Mouse (Mus musculus): Measurements from ENCODE around the gene Fars2. TPM values are rescaled to one million over a fixed set of nuclear protein-coding genes. Genes with fewer than 3 reads are reported as not detected.
"Not testable (repeated sequence)": the region's sequence is repeated elsewhere in the genome, so short reads cannot be mapped to it uniquely, and the experiment has no call there.

The Fars2 gene
- total RNA-seq, 2 experiments from 2014 or later = 45.2 to 51.2 TPM

- no peak for ATAC-seq (replicated peaks; ENCODE audit: low FRiP score, poor library complexity, severe bottlenecking)
Observed at GRCm38 (mm10) chr13:36139703-36140102, 22.5 kb downstream of the Fars2 start.

- ATAC-seq (replicated peaks; ENCODE audit: low FRiP score, poor library complexity, severe bottlenecking) = no peak
Observed at GRCm38 (mm10) chr13:36140247-36141016, 23.2 kb downstream of the Fars2 start.

- ATAC-seq (replicated peaks; ENCODE audit: low FRiP score, poor library complexity, severe bottlenecking) = no peak
Observed at GRCm38 (mm10) chr13:36145601-36146000, 28.4 kb downstream of the Fars2 start.

GRCm38 (mm10) chr13:36149175-36149939 lies 32.1 kb downstream of the Fars2 start:
- ATAC-seq (replicated peaks; ENCODE audit: low FRiP score, poor library complexity, severe bottlenecking) = no peak

GRCm38 (mm10) chr13:36150272-36150671 lies 33.1 kb downstream of the Fars2 start:
- ATAC-seq (replicated peaks; ENCODE audit: low FRiP score, poor library complexity, severe bottlenecking) = no peak

- no peak for ATAC-seq (replicated peaks; ENCODE audit: low FRiP score, poor library complexity, severe bottlenecking)
Observed at GRCm38 (mm10) chr13:36152728-36153498, 35.7 kb downstream of the Fars2 start.

DNA sequence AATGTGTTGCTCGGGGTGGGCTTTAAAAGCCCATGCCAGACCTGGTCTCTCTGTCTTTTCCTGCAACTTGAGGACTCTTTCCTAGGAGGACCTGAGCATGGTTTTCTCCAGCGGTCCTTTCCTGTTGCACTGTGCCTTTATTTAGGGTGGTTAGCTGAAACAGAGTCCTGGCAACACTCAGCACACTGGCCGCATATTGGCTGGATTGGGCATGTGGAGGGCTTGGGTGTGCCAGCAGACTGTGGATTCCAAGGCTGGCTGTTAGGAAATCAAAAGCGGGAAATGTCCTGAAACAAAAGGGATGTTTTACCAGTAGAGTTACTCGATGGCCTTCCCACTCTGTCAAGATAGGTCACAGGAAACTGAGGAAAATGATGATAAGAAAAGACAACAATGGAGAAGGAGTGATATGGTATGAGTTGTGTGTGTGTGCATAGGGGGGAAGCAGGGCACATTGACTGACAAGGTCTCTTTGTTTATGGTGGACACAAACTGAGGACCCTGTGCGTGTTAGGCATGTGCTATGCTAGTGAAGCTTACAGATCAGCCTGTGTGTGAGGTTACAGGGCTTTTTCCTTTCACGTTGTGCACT lies 39.2 kb downstream of the Fars2 start:
- ATAC-seq (replicated peaks; ENCODE audit: low FRiP score, poor library complexity, severe bottlenecking) = no peak

DNA sequence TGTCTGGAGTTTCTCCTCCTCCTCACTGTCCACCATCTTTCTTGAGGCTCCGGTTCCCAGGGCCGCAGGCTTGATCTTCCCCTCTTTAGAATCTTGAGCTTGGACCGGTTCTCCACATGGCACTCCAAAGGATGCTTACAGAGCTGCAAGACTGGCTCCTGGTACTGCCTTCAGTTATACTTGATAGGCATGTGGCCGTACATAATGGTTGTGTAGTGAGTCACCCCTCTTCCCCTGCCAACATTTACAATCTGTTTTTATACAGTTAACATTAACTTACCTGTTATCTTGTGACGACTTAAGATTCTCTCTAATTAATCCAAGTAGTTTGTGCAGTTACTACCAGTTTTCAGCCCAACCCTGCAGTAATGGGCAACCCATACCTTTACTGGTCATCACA lies 46.2 kb downstream of the Fars2 start:
- ATAC-seq (replicated peaks; ENCODE audit: low FRiP score, poor library complexity, severe bottlenecking) = no peak

DNA sequence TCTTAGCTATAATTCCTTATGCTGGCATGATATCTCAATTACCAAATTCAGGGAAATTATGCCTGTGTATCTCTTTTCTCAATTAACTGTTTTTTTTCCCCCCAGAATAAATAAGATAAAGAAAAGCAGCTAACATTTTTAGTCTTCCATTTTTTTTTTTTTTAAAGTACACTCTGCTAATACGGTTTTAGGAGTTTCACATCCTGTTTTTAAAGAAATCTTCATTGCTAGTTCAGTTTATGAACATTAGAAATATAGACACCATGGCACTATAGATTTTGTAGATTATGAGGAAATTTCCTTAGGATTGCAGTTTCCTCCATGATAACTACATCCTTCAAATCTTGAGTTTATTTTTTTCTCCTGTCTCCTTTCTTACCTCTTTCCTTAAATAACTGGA lies 46.7 kb downstream of the Fars2 start:
- ATAC-seq (replicated peaks; ENCODE audit: low FRiP score, poor library complexity, severe bottlenecking) = no peak

- not testable (repeated sequence) for ATAC-seq (replicated peaks; ENCODE audit: low FRiP score, poor library complexity, severe bottlenecking)
Observed at GRCm38 (mm10) chr13:36172981-36173380, 55.8 kb downstream of the Fars2 start.

DNA sequence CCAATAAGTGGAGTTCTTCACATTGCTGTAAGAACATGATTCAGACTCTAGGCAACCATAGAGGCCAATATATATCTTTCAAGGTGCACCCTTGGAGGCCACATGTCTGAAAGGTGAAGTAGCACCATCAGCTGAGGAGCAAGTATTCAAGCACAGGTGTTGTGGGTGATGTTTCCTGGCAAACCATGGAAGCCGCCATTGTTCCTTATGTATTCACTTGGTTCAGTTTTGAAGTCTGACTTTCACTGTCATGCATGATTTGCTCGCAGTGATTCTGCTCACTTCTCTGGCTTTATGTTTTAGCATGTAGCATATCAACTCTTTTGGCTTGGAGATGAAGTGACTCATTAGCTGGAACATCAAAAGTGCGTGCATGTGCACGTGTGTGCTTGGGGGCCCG lies 56.9 kb downstream of the Fars2 start:
- ATAC-seq (replicated peaks; ENCODE audit: low FRiP score, poor library complexity, severe bottlenecking) = no peak

DNA sequence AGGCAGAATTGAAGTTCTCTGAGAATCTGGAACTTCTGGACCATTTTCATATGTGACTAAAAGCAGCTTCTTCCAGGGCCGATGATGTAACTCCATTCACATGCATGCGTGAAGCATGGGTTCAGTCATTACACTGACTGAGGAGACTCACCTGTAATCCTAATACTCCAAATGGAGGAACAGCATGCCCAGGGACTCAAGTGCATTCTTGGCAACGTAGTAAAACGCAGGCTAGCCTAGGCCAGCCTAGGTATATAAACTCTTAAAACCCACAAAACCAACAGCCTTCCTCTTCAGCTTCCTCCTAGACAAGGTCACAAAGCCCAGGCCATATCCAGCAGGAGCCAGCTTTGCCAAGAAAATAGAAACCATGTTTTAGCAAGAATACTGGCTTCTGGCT lies 57.6 kb downstream of the Fars2 start:
- ATAC-seq (replicated peaks; ENCODE audit: low FRiP score, poor library complexity, severe bottlenecking) = no peak

- ATAC-seq (replicated peaks; ENCODE audit: low FRiP score, poor library complexity, severe bottlenecking) = no peak
Observed at GRCm38 (mm10) chr13:36181231-36181630, 64.0 kb downstream of the Fars2 start.

DNA sequence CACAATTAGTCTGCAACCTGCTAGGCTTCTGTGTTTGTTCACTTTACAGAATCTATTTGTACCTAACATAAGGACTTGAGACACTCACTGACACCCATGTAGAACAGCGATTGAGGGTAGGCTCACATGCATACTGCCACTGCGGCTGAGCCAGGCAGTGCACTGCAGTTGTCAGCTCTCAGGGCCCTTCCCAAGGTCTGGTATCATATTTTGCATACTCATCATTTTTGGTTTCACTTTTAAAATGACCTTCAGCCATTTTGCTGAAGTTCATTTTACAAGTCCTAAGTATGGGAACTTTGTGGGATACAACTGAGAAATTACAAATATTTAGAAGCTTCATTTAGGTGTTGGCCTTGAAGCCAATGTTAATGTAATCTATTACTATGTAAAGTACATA lies 73.4 kb downstream of the Fars2 start:
- peak; percentile 100 for ATAC-seq (replicated peaks; ENCODE audit: low FRiP score, poor library complexity, severe bottlenecking)

DNA sequence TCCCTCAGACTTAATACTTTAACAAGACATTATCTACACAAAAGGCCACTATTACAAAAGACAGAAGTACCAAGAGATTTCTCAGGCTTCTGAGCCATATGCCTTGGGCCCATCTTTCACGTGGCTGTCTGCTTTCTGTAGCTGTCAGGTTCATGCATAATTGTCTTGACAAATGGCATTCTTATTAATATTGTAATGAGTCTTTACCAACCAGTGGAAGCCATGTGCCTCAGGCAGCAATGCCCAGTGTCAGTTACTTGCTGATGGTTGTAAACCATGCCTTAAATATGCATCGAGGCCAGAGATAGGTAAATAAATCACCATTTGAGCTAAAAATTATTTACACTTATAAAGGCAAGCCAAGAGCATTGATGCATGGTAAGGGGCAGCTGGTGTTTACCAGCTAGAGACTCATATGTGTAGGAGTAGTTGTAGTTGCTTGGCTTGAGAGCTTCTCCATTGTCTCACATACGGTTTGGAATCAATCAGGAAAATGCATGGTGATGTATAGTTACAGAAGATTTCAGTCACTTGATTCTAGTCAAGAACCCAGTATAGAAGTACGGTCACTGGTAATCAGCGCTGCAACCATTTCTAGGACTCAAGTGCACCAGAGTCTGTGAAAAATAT lies 76.4 kb downstream of the Fars2 start:
- no peak for ATAC-seq (replicated peaks; ENCODE audit: low FRiP score, poor library complexity, severe bottlenecking)

DNA sequence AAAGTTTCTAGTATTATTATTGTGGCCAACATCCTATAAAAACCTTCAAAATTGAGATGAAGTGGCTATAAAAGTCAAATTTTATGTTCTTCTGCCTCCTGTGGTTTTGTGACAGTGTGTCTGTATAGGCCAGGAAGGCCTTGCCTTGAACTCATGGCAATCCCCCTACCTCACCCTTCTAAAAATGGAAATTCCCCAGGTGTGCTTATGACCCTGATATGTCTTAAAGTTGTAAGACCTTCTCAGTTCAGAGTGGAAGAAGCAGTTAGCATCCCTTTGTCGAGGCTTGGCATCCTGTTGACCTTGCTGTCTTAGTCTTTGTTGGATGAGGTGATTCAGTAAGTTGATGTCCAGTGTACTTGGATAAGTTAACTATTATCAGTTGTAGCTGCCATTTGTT lies 82.1 kb downstream of the Fars2 start:
- no peak for ATAC-seq (replicated peaks; ENCODE audit: low FRiP score, poor library complexity, severe bottlenecking)

- peak; percentile 76 for ATAC-seq (replicated peaks; ENCODE audit: low FRiP score, poor library complexity, severe bottlenecking)
Observed at GRCm38 (mm10) chr13:36200453-36200852, 83.2 kb downstream of the Fars2 start.

DNA sequence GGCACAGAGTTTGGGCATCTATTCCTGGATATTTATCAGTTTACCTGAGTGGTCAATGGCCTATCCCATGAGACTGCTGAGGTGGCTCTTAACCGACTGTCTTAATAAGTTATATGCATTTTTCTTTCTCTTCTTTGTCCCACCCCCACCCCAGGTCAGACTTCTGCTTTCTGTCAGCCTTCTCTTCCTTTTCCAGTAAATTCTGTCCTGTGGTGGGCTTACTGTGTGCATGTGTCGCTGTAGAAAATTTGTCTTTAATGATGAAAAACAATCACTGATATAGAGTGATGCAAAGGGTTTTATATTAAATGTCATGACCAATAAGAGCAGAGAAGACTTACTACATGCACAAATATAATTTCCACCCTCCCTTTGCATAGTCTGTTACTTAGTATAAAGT lies 85.3 kb downstream of the Fars2 start:
- ATAC-seq (replicated peaks; ENCODE audit: low FRiP score, poor library complexity, severe bottlenecking) = 0 out of 2 replicates have a peak, but pooled peaks have one; percentile 1

DNA sequence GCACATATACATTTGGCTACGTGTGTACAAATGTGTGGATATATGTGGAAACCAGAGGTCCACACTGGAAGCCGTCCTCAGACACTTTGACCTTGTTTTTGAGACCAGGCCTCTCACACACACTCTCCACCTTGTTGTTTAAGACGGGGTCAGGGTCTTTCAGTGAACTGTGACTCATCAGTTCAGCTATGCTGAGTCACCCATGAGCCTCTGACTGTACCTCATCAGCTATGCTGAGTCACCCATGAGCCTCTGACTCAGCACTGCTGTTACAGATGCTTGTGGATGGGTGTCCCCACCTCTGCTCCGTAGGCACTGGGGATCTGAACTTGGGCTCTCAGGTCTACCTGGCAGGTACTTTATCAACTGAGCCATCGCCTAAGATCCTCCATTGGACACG lies 85.8 kb downstream of the Fars2 start:
- peak; percentile 89 for ATAC-seq (replicated peaks; ENCODE audit: low FRiP score, poor library complexity, severe bottlenecking)

- ATAC-seq (replicated peaks; ENCODE audit: low FRiP score, poor library complexity, severe bottlenecking) = no peak
Observed at GRCm38 (mm10) chr13:36204320-36204719, 87.1 kb downstream of the Fars2 start.
